Mouse (Mus musculus) MEL (cell line): ENCODE measurements around the gene Camta1. TPM values are rescaled to one million over a fixed set of nuclear protein-coding genes. Genes with fewer than 3 reads are reported as not detected.

Experiments used
- DNase-seq: peaks from one replicate; pipeline ENCODE4 v3.0.0; 2011; ENCODE audit warnings: low read depth, low spot score
- H3K27ac ChIP-seq: 2 replicates; pipeline ENCODE4 v1.5.1; 2012; ENCODE audit warnings: low read depth, mild to moderate bottlenecking, control low read depth, low read length, moderate library complexity; ENCODE audit not compliant: control insufficient read depth
- H3K27me3 ChIP-seq, 2 experiments: fragments of 150-350 bp in 1 of 2; sonication (generic) in 1 of 2; 2 replicates each; pipeline ENCODE4 v1.6.1; 2012; ENCODE audit warnings: low read length in 2 of 2, mild to moderate bottlenecking in 2 of 2, improper control_type of control experiment in 1 of 2, moderate library complexity in 1 of 2; ENCODE audit not compliant: insufficient read depth in 2 of 2, control insufficient read depth in 1 of 2
- H3K36me3 ChIP-seq, 2 experiments: 2 replicates each; pipeline ENCODE4 v1.6.1; 2012 to 2014; ENCODE audit warnings: low read length in 2 of 2, improper control_type of control experiment in 1 of 2, inconsistent platforms in 1 of 2, mild to moderate bottlenecking in 1 of 2; ENCODE audit not compliant: insufficient read depth in 2 of 2, control insufficient read depth in 1 of 2
- H3K4me1 ChIP-seq, 2 experiments: fragments of 150-350 bp in 1 of 2; sonication (generic) in 1 of 2; 2 replicates each; pipeline ENCODE4 v1.6.1; 2012; ENCODE audit warnings: low read length in 2 of 2, improper control_type of control experiment in 1 of 2, mild to moderate bottlenecking in 1 of 2; ENCODE audit not compliant: insufficient read depth in 2 of 2, control insufficient read depth in 1 of 2
- H3K4me3 ChIP-seq, 2 experiments: fragments of 150-350 bp in 1 of 2; sonication (generic) in 1 of 2; 2 replicates each; pipeline ENCODE4 v1.5.1; 2012; ENCODE audit warnings: low read depth in 2 of 2, low read length in 2 of 2, mild to moderate bottlenecking in 2 of 2, moderate library complexity in 2 of 2, control low read depth in 1 of 2, improper control_type of control experiment in 1 of 2; ENCODE audit not compliant: control insufficient read depth in 1 of 2, insufficient read depth in 1 of 2
- H3K79me2 ChIP-seq: 2 replicates; pipeline ENCODE4 v1.6.1; 2012; ENCODE audit warnings: mild to moderate bottlenecking, low read length, moderate library complexity; ENCODE audit not compliant: control insufficient read depth, poor library complexity, insufficient read depth
- H3K9ac ChIP-seq: 2 replicates; pipeline ENCODE4 v1.6.1; 2012; ENCODE audit warnings: low read depth, mild to moderate bottlenecking, control low read depth, low read length, moderate library complexity; ENCODE audit not compliant: control insufficient read depth, poor library complexity, severe bottlenecking
- H3K9me3 ChIP-seq: fragments of 150-350 bp; sonication (generic); replicated peaks from 2 replicates; pipeline ENCODE4 v1.6.1; 2012; ENCODE audit warnings: mild to moderate bottlenecking, low read length, improper control_type of control experiment, moderate library complexity; ENCODE audit not compliant: insufficient read depth
- CHD1 ChIP-seq: IDR thresholded peaks from 2 replicates; pipeline ENCODE4 v1.6.1; 2012; ENCODE audit warnings: low read depth, mild to moderate bottlenecking, inconsistent platforms, low read length, improper control_type of control experiment
- CHD2 ChIP-seq: IDR thresholded peaks from 2 replicates; pipeline ENCODE4 v1.6.1; 2011; ENCODE audit warnings: low read length, improper control_type of control experiment
- CTCF ChIP-seq, 3 experiments: IDR thresholded peaks in 2 of 3; conservative IDR thresholded peaks in 1 of 3; 2 replicates each; pipeline ENCODE4 v1.5.1; 2011 to 2012; ENCODE audit warnings: low read length in 3 of 3, low read depth in 2 of 3, mild to moderate bottlenecking in 2 of 3, improper control_type of control experiment in 1 of 3, inconsistent platforms in 1 of 3, mixed read lengths in 1 of 3, moderate library complexity in 1 of 3; ENCODE audit not compliant: control insufficient read depth in 1 of 3, insufficient read depth in 1 of 3, poor library complexity in 1 of 3, severe bottlenecking in 1 of 3
- E2F4 ChIP-seq: IDR thresholded peaks from 2 replicates; pipeline ENCODE4 v1.6.1; 2011; ENCODE audit warnings: low read depth, low read length, improper control_type of control experiment, borderline replicate concordance
- ELF1 ChIP-seq: IDR thresholded peaks from 2 replicates; pipeline ENCODE4 v1.6.1; 2014; ENCODE audit warnings: low read depth, mild to moderate bottlenecking, inconsistent platforms, low read length, improper control_type of control experiment, moderate library complexity
- JUND ChIP-seq: IDR thresholded peaks from 2 replicates; pipeline ENCODE4 v1.6.1; 2011; ENCODE audit warnings: low read depth, mild to moderate bottlenecking, improper control_type of control experiment, low read length
- MXI1 ChIP-seq: IDR thresholded peaks from 2 replicates; pipeline ENCODE4 v1.6.1; 2011; ENCODE audit warnings: mild to moderate bottlenecking, low read depth, low read length, improper control_type of control experiment
- MYB ChIP-seq: IDR thresholded peaks from 2 replicates; pipeline ENCODE4 v1.6.1; 2011; ENCODE audit warnings: mild to moderate bottlenecking, low read depth, low read length, improper control_type of control experiment
- POLR2AphosphoS5 ChIP-seq: IDR thresholded peaks from 2 replicates; pipeline ENCODE4 v1.6.1; 2012; ENCODE audit warnings: low read depth, borderline replicate concordance, mild to moderate bottlenecking, inconsistent platforms, low read length, moderate library complexity, mixed read lengths
- RAD21 ChIP-seq: IDR thresholded peaks from 2 replicates; pipeline ENCODE4 v1.6.1; 2011; ENCODE audit warnings: mild to moderate bottlenecking, low read depth, low read length, improper control_type of control experiment
- SIN3A ChIP-seq: IDR thresholded peaks from 2 replicates; pipeline ENCODE4 v1.6.1; 2012; ENCODE audit warnings: low read length, improper control_type of control experiment, inconsistent platforms
- SMC3 ChIP-seq: IDR thresholded peaks from 2 replicates; pipeline ENCODE4 v1.6.1; 2011; ENCODE audit warnings: low read depth, low read length, improper control_type of control experiment
- TBP ChIP-seq: IDR thresholded peaks from 2 replicates; pipeline ENCODE4 v1.8.0; 2011; ENCODE audit warnings: low read depth, low read length, improper control_type of control experiment
- TCF12 ChIP-seq: IDR thresholded peaks from 2 replicates; pipeline ENCODE4 v1.6.1; 2014; ENCODE audit warnings: low read depth, mild to moderate bottlenecking, inconsistent platforms, low read length, improper control_type of control experiment, moderate library complexity
- ZC3H11A ChIP-seq: IDR thresholded peaks from 2 replicates; pipeline ENCODE4 v1.6.1; 2012; ENCODE audit warnings: low read depth, mild to moderate bottlenecking, inconsistent platforms, low read length, improper control_type of control experiment
- polyA plus RNA-seq, 2 experiments: library from polyadenylated mRNA; stranded (reverse) in 1 of 2; unstranded in 1 of 2; fragments of >175 nt in 1 of 2; fragments of >200 nt in 1 of 2; gene quantifications; 2 replicates each; pipeline versions ENCODE4 v1.2.1 to v1.2.4; 2012; ENCODE audit warnings: low replicate concordance in 2 of 2, low read depth in 1 of 2; ENCODE audit not compliant: insufficient read length in 2 of 2, insufficient read depth in 1 of 2, missing spikeins in 1 of 2
- total RNA-seq: library from RNA; depleted of rRNA; stranded (reverse); fragments of 300-350 nt; gene quantifications from 2 replicates; pipeline ENCODE4 v1.2.3, GENCODE M21; 2012

Camta1 gene
- total and polyA plus RNA-seq, 3 experiments = 28.2 to 87.5 TPM; not detected in 1

DNA sequence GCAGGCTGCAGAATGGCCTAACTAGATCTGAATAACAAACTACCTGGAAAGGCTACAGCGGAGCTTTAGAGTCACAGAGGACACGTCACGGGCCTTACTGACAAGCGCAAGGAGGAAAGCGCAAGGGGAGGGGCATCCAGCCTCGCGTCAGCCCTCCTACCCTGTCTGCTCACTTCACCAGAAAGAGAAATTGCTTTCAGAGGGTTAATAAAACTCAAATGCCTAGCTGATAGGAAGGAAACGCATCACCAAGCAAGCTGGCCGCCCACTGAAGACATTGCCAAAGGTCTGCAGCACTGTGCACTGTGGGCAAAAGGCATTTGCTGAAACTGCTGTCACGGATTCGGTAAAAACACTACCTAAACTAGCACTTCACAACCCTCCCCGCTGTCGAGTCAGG lies 961.2 kb downstream of the Camta1 start:
- Histone ChIP-seq H3K79me2 (no peaks in the 10 kb centered on the region), H3K4me3 (no peak overlapping the region), H3K27ac (no peak overlapping the region), H3K27me3 (no peaks in the 10 kb centered on the region), H3K9ac (no peak overlapping the region), H3K36me3 (peaks cover 0 to 4% of the 10 kb centered on the region in 2 experiments; a peak in 2 of 4 replicates), H3K4me1 (no peaks in the 10 kb centered on the region), H3K9me3 (no peaks in the 10 kb centered on the region)
- no peak for DNase-seq
- no peak for TF ChIP-seq TBP
- TF ChIP-seq E2F4 = no peak
- TF ChIP-seq SMC3 = no peak
- TF ChIP-seq CHD2 = no peak
- TF ChIP-seq CTCF (IDR thresholded peaks at IDR 0.05 in 2 of 3, conservative IDR thresholded peaks at IDR 0.05 in 1 of 3; ENCODE audit: control insufficient read depth in 1 of 3, insufficient read depth in 1 of 3, low read depth in 2 of 3, low read length in 3 of 3, poor library complexity in 1 of 3, severe bottlenecking in 1 of 3) = no peak
- TF ChIP-seq CHD1 = no peak
- TF ChIP-seq POLR2AphosphoS5 = no peak
- no peak for TF ChIP-seq MXI1
- TF ChIP-seq TCF12 = no peak
- TF ChIP-seq ZC3H11A = no peak
- TF ChIP-seq JUND = no peak
- TF ChIP-seq RAD21 = no peak

DNA sequence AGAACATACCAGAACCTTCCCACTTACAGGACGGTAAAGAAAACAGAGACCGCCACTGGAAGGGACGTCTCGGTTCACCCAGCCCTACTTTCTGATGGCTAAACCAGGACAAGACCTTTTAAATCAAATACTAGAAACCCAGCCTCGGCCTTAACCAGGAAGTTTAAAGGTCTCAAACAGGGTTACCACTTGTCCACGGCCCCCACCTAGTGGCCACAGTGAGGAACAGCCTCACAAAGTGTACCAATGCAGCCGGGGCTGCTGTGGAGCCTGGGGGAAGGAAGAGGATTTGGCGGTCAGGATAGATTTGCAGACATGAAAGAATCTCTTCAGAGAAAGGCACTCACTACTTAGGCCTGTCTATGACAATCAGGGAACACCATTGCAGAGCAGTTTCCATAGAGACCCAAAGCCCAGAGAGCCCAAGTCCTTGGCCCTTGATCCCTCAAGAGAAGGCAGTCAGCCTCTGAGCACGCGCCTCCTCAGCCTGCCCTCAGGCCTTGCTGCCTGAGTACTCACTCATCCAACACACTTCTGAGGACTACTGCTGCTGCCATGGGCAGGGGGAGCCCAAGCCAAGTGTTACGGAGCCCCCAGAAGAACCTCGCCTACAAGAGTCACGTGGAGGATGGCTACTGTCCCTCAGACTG lies 962.8 kb downstream of the Camta1 start:
- H3K9ac ChIP-seq = no peak overlapping the region
- H3K9me3 ChIP-seq = no peaks in the 10 kb centered on the region
- peaks cover 0 to 4% of the 10 kb centered on the region in 2 experiments; a peak in 2 of 4 replicates for H3K36me3 ChIP-seq
- no peaks in the 10 kb centered on the region for H3K79me2 ChIP-seq
- H3K4me1 ChIP-seq = no peaks in the 10 kb centered on the region
- H3K4me3 ChIP-seq = no peak overlapping the region
- TF ChIP-seq CTCF (IDR thresholded peaks at IDR 0.05 in 2 of 3, conservative IDR thresholded peaks at IDR 0.05 in 1 of 3; ENCODE audit: control insufficient read depth in 1 of 3, insufficient read depth in 1 of 3, low read depth in 2 of 3, low read length in 3 of 3, poor library complexity in 1 of 3, severe bottlenecking in 1 of 3) (peak; percentile 74 to 85 (median 82)), SMC3 (peak; percentile 65), SIN3A (0 out of 2 replicates have a peak, but pooled peaks have one; percentile 19), ELF1 (peak; percentile 57; the same call in 1 of the 2 replicates), ZC3H11A (0 out of 2 replicates have a peak, but pooled peaks have one; percentile 25), MYB (no peak), CHD1 (no peak), RAD21 (peak; percentile 63)
- DNase-seq = peak; percentile 79
- no peak overlapping the region for H3K27ac ChIP-seq
- no peaks in the 10 kb centered on the region for H3K27me3 ChIP-seq
